Mouse (Mus musculus) heart, postnatal 10 days (tissue): ENCODE results near the gene Dlx4. TPM values are rescaled to one million over a fixed set of nuclear protein-coding genes. Genes with fewer than 3 reads are reported as not detected.
A peak's percentile ranks its signal among the peaks of the same experiment; 100 is the strongest.

Source experiments
- DNase-seq, 2 experiments: peaks; one replicate each; pipeline ENCODE4 v3.0.0; 2021
- intact Hi-C: fragments of 180-260 bp; cut with DNase I; formaldehyde crosslinking; loops from one replicate; pipeline ENCODE4 v1.15.1; 2025
- total RNA-seq, 2 experiments: library from RNA; stranded (reverse); gene quantifications; 2 replicates each; pipeline ENCODE4 v1.2.3; 2021

Dlx4 gene
- total RNA-seq, 2 experiments from 2014 or later, result 0.12 TPM; not detected in 1

DNA sequence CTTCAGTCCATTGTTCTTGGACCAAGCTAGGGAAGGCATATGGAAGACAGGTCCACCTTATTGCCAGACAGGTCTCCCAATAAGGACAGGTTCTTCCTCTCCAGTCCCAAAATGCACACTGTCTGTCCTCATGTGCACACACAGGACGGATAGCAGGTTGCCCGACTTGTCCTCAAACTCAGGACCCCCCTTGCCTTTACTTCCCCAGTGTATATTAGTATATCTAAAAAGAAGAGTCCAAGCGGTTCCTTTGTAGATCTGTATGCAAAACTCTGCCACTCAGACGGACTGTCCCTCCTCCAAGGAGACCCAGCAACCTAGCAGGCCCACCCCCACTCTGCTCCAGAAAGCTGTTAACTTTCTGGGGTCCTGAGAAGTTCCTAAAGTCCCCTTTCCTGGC lies 2.4 kb downstream of the Dlx4 start:
- DNase-seq, result no peak
- intact Hi-C loops, result no loop called here

DNA sequence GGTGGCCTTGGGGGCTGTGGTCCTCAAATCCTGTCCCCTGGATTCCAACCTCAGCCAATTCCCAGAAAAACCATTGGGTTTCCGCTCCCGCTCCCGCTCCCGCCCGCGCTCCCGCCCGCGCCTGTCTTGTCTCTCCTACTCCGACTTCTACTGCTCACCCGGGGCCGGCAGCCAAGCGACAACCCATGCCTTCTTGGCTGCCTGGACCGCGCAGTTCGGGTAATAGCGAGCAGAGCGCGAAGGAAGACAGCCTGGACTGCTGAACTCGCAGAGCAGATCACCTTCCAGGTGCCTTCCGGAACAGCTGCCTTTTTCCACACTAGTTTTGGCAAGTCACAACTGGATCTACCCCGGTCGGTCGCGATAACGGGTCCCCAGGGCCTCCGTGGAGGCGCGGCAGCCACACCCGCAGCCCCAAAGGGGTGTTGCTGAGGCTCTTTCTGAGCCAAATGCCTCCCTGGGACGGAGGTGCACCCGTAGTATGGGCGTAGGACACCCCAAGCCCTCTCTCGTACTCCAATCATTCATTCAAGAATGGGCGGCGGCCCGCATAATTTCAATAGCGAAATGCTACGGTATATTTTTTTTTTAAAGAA lies 3.0 kb downstream of the Dlx4 start:
- DNase-seq, result peak; percentile 48 to 53
- intact Hi-C loops, result no loop called here

DNA sequence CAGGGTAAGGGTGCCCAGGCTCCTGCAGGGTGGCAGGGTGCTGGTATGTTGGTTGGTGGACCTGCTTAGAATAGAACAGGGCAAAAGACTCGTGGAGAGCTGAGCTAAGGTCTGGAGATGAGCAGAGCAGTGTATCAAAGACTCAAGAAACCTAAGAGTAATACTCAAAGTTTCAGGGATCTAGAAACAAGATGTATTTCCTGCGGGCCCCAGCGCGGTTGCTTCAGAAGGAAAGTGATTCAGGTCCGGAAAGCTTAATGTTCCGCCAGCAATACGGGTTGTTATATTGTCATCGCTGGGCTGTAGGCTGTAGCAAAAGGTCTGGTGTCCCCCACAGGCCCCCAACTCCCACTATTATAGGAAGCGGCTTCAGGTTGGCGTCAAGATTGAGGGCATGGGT lies 3.8 kb downstream of the Dlx4 start:
- intact Hi-C loops, result no loop called here
- DNase-seq, result no peak

DNA sequence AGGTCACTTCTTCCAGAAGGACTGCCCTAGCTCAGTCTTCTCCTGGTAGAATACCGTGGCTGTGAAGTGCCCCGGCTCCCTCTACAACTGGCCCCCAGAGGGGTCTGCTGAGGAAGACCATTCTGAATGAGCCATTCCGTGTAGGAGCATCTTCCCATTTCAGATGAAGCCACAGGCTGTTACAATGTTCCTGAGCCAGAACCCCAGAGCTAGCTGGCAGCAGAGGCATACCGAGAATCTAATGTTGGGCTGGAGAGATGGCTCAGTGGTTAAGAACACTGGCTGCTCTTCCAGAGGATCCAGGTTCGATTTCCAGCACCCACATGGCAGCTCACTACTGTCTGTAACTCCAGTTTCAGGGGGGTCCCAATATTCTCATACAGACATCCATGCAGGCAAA lies 6.2 kb downstream of the Dlx4 start:
- intact Hi-C loops, result no loop called here
- no peak for DNase-seq

DNA sequence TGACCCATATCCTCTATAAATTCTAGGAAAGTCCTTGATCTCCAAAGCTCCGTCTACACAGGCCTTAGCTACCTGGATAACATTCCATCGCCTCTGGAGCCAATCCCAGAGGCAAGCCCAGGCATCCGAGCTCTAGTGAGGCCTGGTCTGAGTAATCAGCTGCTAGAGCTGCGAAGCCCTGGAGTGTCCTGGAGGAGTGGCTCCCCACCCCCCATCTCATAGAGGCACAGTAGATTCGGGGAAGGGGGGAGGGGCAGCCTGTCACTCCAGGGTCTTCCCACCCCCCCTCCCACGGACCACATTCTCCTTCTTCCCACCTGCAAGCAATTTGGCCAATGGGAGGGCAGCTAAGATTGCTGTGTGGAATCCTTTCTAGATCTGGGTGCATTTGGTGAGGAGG lies 8.8 kb downstream of the Dlx4 start:
- intact Hi-C loops, result no loop called here

DNA sequence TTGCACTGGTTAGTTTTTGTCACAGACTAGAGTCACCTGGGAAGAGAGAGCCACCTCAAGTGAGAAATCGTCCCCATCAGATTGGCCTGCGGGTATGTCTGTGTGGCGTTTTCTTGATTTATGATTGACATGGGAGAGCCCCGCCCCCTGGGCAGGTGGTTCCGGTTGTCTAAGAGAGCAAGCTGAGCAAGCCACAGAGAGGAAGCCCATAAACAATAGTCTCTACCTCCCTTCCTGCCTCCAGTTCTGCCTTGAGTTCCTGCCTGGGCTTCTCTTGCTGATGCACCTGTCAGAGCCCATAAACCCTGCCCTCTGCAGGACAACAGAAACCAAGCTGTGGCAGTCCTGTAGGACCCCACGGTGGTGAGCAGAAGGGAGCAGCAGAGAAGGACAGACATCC lies 12.7 kb downstream of the Dlx4 start:
- DNase-seq, result no peak
- intact Hi-C loops, result loop anchor here (5.0 kb wide), 1 partner anchor 69 kb away; no protein-coding TSS in a partner anchor

More for the DNA sequence above, 8.8 kb downstream of the Dlx4 start:
- no peak for DNase-seq

DNA sequence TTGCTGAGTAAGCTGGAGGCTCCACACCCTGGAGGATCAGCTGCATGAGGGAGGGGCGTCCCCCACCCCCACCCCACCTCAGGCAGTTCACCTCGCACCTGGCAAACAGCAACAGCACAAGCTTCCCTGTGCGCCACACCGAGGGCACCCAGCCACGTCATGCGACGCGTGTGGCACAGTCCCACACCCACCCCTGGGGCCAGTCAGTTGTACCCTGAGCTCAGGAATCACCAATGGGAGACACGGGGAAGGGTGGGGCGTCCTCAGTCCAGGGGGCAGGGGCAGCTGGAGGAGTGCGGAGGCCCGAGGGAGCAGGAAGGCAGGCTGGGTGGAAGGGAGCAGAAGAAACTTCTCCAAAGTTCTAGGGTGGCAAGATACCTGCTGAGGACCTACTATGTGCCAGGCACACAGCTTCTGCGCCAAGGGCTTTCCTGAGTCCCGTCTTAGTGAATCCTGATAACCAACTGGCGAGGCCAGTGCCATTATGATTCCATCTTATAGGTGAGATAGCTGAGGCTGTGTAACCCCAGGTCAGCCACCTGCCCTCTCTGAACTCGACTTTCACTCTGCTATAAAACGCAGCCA lies 15.3 kb downstream of the Dlx4 start:
- intact Hi-C loops, result loop anchor here (5.0 kb wide), 1 partner anchor 72 kb away; no protein-coding TSS in a partner anchor
- no peak for DNase-seq

DNA sequence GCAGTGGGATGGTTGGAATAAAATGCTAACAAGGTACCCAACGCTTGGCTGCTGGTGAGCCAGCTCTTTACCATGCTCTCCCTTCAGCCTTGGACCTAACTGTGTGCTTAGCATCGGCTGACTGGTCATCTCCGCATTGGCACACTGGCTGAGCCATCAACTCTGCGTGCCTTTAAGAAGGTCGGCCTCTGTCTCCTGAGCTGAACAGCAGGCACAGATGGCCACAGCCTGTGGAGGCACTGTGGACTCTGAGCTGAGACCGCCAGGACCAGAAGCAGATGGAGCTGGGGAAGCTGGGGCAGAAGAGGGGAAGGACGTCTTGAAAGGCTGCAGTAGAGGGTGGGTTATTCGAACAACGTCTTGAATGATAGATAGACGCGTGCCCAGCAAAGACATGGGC lies 17.7 kb downstream of the Dlx4 start:
- intact Hi-C loops, result no loop called here

DNA sequence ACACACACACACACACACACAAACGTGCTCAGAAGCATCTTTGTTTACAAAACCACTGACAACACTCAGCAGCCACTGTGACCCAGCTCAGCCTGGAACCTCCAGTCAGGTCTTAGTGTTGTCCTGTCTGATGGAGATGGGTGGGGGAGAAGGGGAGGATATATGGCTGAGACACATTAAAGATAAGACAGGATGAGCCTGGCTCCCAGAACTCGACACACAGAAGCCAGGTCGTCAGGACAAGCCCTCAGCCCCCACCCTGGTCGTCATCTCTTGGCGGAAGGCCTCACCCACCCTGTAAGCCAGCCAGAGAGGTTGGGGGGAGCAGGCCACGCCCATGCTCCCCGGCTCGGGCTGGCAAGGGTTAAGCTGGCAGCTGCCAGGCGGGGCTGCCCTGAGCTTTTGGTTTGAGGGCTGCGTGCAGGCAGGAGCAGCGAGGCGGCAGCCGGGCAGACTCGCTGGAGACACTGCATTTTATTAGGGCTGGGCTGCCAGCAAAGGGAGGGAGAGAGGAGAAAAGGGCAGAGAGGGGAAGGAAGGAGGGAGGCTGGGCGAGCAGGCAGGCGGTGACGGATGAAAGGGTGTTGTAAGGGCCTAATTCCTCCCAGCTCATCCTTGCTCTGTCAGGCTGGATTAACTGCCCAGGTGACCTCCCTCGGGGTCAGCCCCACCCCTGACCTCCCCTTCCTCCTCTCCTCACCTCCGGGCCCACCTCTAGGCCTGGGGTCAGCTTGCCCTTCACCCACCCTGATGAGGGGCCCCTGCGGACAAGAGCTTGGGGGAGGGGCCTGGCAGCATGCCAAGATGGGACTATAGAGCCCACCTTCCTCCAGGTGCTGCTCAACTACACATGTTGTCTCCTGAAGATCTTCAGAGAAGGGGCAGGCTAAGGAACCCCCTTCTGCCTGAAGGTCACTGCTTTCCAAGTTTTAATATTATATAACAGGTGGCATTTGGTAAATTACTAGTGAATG lies 19.5 kb downstream of the Dlx4 start:
- no peak for DNase-seq
- intact Hi-C loops, result no loop called here

More for the DNA sequence above, 17.7 kb downstream of the Dlx4 start:
- no peak for DNase-seq

DNA sequence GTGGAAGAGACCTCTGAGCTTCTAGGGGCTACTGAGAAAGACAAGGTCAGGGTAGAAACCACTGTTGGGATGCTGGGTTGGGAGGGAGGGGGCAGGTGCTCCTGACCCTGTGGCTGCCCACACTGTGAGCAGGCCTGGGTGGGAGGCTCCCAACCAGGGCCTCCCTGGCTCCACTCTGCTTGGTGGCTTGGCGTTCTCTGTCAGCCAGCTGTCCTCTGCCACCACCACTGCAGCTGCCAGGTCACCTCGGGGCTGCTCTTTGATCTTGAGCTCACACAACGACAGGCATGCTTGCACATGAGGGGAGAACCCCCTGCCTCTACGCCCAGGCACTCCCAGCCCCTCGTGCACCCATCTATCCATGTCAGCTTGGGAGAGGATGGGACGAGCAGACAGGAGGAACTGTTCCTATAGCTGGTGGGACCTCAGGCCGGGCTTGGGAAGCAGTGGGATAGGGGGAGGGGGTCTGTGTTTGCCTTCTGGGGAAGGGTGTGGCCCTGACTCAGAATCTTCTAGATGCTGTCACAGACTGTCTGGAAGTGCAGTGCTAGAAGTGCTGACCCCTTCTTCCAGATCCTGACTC lies 20.6 kb downstream of the Dlx4 start:
- DNase-seq, result no peak
- intact Hi-C loops, result no loop called here

DNA sequence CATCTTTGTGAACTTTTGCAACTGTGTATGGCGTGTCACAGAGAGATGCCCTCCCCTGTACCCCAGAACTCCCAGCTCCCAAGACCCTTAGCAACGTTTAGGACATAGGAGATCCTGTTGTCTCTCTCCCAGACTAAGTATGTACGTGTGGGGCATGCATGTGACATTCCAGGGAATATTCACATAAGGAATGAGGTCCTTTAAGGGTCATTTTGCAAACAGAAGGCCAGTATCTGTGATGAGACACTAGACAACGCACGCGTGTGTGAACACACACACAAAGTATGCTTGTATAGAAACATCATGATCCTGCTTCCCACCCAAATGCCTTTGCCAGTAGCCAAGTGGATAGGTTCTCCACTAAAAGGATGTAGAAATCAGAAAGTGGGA lies 24.0 kb downstream of the Dlx4 start:
- intact Hi-C loops, result no loop called here
- no peak for DNase-seq

DNA sequence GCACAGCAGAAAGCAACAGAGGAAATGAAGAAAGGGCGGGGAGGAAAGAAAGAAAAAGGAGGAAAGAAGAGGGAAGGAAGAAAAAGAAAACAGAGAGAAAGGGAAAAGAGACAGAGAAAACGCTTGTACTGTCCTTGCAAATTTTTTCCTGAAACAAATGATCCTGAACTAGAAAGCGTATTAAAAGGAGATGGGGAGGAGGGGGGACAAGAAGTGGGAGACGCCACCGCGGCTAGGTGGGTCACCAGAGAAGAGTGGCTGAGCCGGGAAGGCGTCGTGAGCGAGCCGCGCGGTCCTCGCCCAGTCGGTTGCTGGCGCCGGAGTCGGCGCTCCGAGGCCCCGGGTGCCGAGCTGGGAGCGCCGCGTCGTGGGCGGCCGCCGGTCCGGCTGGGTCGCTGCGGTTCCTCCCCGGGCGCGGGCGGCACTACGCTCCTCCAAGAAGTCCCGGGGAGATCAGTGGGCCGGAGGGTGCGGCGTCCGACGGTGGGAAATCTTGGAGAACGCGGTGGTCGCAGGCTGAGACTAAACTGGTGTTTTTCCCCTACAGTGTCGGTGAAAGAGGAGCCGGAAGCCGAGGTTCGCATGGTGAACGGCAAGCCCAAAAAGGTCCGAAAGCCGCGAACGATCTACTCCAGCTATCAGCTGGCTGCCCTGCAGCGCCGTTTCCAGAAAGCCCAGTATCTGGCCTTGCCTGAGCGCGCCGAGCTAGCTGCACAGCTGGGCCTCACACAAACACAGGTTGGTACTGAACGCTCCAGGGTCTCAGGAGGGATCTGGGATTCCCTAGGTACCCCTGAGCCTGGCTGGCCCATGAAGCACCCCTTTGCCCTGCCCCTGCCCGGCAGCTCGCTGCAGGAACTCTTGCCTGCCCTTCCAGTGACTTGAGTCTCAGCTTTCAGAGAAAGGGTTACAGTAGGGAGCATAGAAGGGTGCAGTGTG lies 24.6 kb downstream of the Dlx4 start:
- intact Hi-C loops, result no loop called here
- no peak for DNase-seq

DNA sequence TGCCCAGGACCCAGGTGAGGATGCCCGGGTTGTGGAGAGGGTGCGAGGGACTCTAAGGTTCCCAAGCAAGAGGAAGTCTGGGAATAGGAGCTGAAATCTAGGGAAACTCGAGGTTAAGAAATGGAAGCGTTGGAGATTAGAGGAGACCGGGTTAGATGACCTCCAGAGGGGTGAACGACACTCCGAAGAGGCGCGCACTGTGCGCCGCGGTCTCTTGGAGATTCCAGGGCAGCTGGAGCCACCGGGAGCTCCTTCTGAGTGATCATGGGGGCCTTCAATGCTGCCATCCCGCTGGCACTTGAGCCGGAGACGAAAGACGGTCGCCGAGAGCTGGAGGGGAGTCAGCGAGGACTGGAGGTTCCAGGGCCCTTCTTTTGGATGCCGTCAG lies 25.4 kb downstream of the Dlx4 start:
- intact Hi-C loops, result no loop called here
- DNase-seq, result no peak

DNA sequence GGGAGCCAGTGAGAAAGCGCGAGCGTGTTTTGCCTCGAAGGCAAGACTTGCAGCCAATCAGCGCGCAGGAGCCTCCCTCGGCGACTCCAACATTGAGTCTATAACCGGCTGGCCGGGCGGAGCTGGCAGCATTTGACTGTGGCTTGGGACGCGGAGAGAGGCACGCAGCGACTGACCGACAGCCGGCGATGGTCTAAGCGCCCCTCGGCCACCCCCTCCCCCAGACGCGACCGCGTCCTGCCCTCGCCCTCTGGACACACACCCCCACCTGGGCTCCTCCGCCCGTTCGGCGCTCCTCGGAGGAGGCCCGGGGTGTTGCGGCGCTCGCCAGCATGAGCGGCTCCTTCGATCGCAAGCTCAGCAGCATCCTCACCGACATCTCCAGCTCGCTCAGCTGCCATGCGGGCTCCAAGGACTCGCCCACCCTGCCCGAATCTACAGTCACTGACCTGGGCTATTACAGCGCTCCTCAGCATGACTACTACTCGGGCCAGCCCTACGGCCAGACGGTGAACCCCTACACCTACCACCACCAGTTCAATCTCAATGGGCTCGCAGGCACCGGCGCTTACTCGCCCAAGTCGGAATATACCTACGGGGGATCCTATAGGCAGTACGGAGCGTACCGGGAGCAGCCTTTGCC lies 26.0 kb downstream of the Dlx4 start, which contains the start of gene Dlx3:
TSS of gene Dlx3 (plus strand) at position 130 of the 643 bp plus-strand sequence.
- DNase-seq, result peak; percentile 57
- intact Hi-C loops, result loop anchor here (2.0 kb wide), 1 partner anchor 401 kb away; no protein-coding TSS in a partner anchor

DNA sequence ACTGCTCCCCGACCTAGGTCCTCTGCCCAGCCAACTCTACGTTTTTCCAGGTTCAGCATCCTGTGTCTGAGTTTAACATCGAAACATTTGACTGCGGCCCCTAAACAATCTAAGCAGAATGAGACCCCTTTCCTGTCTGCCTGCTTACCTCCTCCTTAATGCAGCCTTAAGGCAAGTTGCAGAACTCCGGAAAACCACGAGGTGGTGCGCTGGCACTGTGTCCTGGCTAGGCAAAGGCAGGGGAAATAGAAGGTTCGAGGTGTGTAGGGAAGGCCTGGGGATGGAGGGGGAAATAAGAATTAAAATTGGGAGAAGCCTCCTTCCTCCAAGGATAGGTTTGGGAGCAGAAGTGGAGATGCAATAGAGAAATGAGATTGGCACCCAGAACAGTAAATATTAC lies 27.6 kb downstream of the Dlx4 start:
- intact Hi-C loops, result loop anchor here (2.0 kb wide), 1 partner anchor 402 kb away; no protein-coding TSS in a partner anchor
- peak; percentile 74 to 90 for DNase-seq

DNA sequence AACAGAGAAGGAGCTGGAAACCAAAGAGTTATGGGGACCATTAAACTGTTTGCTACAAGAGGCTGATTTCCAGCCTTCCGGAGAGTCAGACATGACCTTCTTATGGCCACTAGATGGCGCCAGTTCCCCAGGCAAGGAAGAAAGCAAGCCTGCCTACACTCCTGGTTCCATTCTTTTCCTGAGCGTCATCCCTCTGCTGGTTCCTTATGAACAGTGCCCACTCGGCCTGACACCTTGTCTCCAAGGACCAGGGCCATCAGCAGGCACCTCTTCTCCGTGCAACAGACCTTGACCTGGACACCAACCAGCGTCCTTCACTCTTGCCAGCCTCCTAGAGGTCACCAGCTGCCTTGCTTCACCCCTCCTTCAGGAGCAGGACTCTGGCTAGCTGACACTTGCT lies 29.0 kb downstream of the Dlx4 start:
- intact Hi-C loops, result loop anchor here (1.0 kb wide), 2 partner anchors 115 to 134 kb away; no protein-coding TSS in a partner anchor
- peak; percentile 80 to 84 for DNase-seq

DNA sequence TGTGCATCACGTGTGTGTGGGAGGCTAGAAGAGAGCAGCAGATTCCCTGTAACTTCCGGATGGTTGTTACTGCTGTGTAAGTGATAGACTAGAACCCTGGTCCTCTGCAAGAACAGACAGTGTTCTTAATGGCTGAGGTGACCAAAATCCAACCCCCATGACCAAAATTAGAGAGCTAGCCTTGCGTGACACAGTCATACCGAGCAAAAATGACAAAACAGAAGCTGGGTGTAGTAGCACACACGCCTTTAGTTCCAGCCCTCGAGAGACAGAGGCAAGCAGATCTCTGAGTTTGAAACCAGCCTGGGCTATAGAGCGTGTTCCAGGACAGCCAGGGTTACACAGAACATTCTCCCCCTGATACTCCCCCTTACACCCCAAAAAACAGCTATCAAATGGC lies 36.0 kb downstream of the Dlx4 start:
- no peak for DNase-seq
- intact Hi-C loops, result no loop called here

DNA sequence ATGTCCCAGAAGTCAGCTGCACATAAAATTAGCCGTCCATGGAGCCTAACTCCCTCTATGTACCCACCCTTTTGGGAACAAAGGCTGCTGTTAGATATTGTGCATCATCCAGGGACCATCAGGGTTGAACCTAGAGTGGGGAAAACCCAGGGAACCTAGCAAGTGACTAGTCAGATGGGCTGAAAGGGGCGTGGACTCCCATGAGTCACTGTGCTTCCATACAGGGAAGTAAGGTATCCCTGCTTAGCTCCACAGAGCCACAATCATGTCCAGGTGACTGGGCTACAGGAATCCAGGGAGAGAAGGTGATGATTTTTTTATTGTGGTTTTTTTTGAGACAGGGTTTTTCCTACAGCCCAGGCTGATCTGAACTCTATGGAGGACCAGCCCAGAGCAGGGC lies 37.1 kb downstream of the Dlx4 start:
- intact Hi-C loops, result loop anchor here (5.0 kb wide), 1 partner anchor 172 kb away; the partner anchor contains the start of gene Col1a1
- DNase-seq, result no peak
